ENCODE assay signal across 34 mouse cellular contexts in genomic region chr13:76194937-76195336, GRCm38 (mm10).
DNase-seq lines count a peak whose midpoint lies in the region; ATAC-seq and TF ChIP-seq lines count a peak whose summit lies in the region.
"Had no signal": no experiment of that assay in that cellular context is flagged by ENCODE, and none has a peak within 500 bp of the region (broad histone marks: within the 10 kb centered on the region; RNA-seq: fewer than 3 reads in every experiment).

No protein-coding gene starts in this region.

- no peak overlapping the region for H3K9ac ChIP-seq in forebrain, postnatal 0 days
- H3K9ac ChIP-seq: embryonic facial prominence, embryonic 12.5 days; hindbrain, embryonic 15.5 days; limb, embryonic 15.5 days; liver, embryonic 13.5 days; midbrain, embryonic 12.5 days; neural tube, embryonic 13.5 days had no signal

- peak overlapping the region; percentile 77; the same call in 1 of the 2 replicates for H3K27ac ChIP-seq in layer of hippocampus, adult 2 months
- no peak overlapping the region for H3K27ac ChIP-seq in forebrain, postnatal 0 days (ENCODE audit: low read depth, low read length)
- H3K27ac ChIP-seq: embryonic facial prominence, embryonic 12.5 days; hindbrain, embryonic 10.5 days; hindbrain, embryonic 15.5 days; kidney, postnatal 0 days; limb, embryonic 10.5 days; limb, embryonic 15.5 days; liver, embryonic 13.5 days; midbrain, embryonic 12.5 days; neural tube, embryonic 13.5 days had no signal

- no peaks in the 10 kb centered on the region for H3K27me3 ChIP-seq in forebrain, postnatal 0 days (ENCODE audit: insufficient read depth, low read length)
- H3K27me3 ChIP-seq: embryonic facial prominence, embryonic 12.5 days; hindbrain, embryonic 15.5 days; limb, embryonic 15.5 days; liver, embryonic 13.5 days; megakaryocyte, embryonic 14.5 days; midbrain, embryonic 12.5 days; neural tube, embryonic 13.5 days had no signal

- peak; percentile 74 for DNase-seq in cerebellum, adult 9-10 months
- no peak for DNase-seq in cerebellum, postnatal 10 days
- DNase-seq in layer of hippocampus, adult 2 months (ENCODE audit: low spot score in 2 of 2), result peak in 1 of 2 experiments; percentile 33
- DNase-seq in layer of hippocampus, adult 9-10 months (ENCODE audit: low spot score), result no peak
- peak; percentile 57 for DNase-seq in brain, embryonic 14.5 days (ENCODE audit: low read depth)
- DNase-seq in forebrain, postnatal 0 days, result peak; percentile 26
- no peak for DNase-seq in urinary bladder, adult 18-20 months (ENCODE audit: low spot score in 2 of 2)
- DNase-seq in retina, postnatal 1 day, result no peak
- DNase-seq: adrenal gland, adult 2 months; embryo, embryonic 11 days; gastrocnemius, postnatal 14 days; heart, postnatal 14 days; kidney, adult 18-20 months; kidney, postnatal 4 days; layer of hippocampus, adult 9-11 months; liver, embryonic 13.5 days; lung, adult 18-20 months; lung, postnatal 4 days; right cerebral cortex, postnatal 14 days; thymus, adult 18-20 months; thymus, postnatal 36 days had no signal

- no peaks in the 10 kb centered on the region for H3K9me3 ChIP-seq in forebrain, postnatal 0 days (ENCODE audit: low read length)
- H3K9me3 ChIP-seq: embryonic facial prominence, embryonic 12.5 days; hindbrain, embryonic 10.5 days; hindbrain, embryonic 15.5 days; limb, embryonic 10.5 days; limb, embryonic 15.5 days; liver, embryonic 13.5 days; megakaryocyte, embryonic 14.5 days; midbrain, embryonic 12.5 days; neural tube, embryonic 13.5 days had no signal

- H3K4me1 ChIP-seq in forebrain, postnatal 0 days (ENCODE audit: insufficient read depth), result no peaks in the 10 kb centered on the region
- H3K4me1 ChIP-seq: embryonic facial prominence, embryonic 12.5 days; hindbrain, embryonic 10.5 days; hindbrain, embryonic 15.5 days; limb, embryonic 10.5 days; limb, embryonic 15.5 days; liver, embryonic 13.5 days; midbrain, embryonic 12.5 days; neural tube, embryonic 13.5 days had no signal

- TF ChIP-seq CTCF in layer of hippocampus, adult 2 months (conservative IDR thresholded peaks at IDR 0.05), result no peak
- no peak for TF ChIP-seq CTCF in brain, embryonic 14.5 days (IDR thresholded peaks at IDR 0.05; ENCODE audit: borderline replicate concordance, extremely low read depth, insufficient read depth, insufficient read length)
- TF ChIP-seq CTCF in forebrain, postnatal 0 days (IDR thresholded peaks at IDR 0.05; ENCODE audit: low read depth), result no peak

- peaks cover 14% of the 10 kb centered on the region; the same call in 1 of the 2 replicates for H3K36me3 ChIP-seq in forebrain, postnatal 0 days (ENCODE audit: insufficient read depth)

- H3K4me3 ChIP-seq in layer of hippocampus, adult 2 months, result no peak overlapping the region
- H3K4me3 ChIP-seq in forebrain, postnatal 0 days (ENCODE audit: low read depth, low read length), result no peak overlapping the region
- H3K4me3 ChIP-seq: embryonic facial prominence, embryonic 12.5 days; hindbrain, embryonic 10.5 days; hindbrain, embryonic 15.5 days; limb, embryonic 10.5 days; limb, embryonic 15.5 days; liver, embryonic 13.5 days; megakaryocyte, embryonic 14.5 days; midbrain, embryonic 12.5 days; neural tube, embryonic 13.5 days had no signal

- ATAC-seq in forebrain, postnatal 0 days, result peak; percentile 65
- ATAC-seq: activated CD4-positive, CD25-positive, alpha-beta regulatory T cell, adult 4 months; CD4-positive, CD25-positive, alpha-beta regulatory T cell, adult 4 months; inflammation-experienced regulatory T-cells, adult 6 months; lung, postnatal 0 days had no signal

- TF ChIP-seq POLR2A in brain, embryonic 14.5 days (IDR thresholded peaks at IDR 0.05; ENCODE audit: borderline replicate concordance, extremely low read depth, insufficient read depth, insufficient read length, poor library complexity, severe bottlenecking), result no peak

- H3K4me2 ChIP-seq in forebrain, postnatal 0 days (ENCODE audit: low read depth), result no peak overlapping the region
- H3K4me2 ChIP-seq: embryonic facial prominence, embryonic 12.5 days; hindbrain, embryonic 15.5 days; limb, embryonic 15.5 days; liver, embryonic 13.5 days; midbrain, embryonic 12.5 days; neural tube, embryonic 13.5 days had no signal

Comparison
In these comparisons a context has a peak if more than half of its experiments do, and no peak if none do; other contexts are left out.
1. DNase-seq: peak in cerebellum, adult 9-10 months (single experiment), brain, embryonic 14.5 days (single experiment) and forebrain, postnatal 0 days (single experiment); none in cerebellum, postnatal 10 days (0 of 2), layer of hippocampus, adult 9-10 months (single experiment), urinary bladder, adult 18-20 months (0 of 2) and retina, postnatal 1 day (single experiment).